Mouse (Mus musculus) liver, postnatal 0 days (tissue): ENCODE measurements around the gene Znrf4.

Experiments
- CTCF ChIP-seq: sonication (generic); IDR thresholded peaks from 2 replicates; pipeline ENCODE4 v1.5.1; 2016; ENCODE audit warnings: antibody characterized with exemption, low read depth
- EP300 ChIP-seq: IDR thresholded peaks from 2 replicates; pipeline ENCODE4 v1.6.1; 2016; ENCODE audit warnings: antibody characterized with exemption, low read depth, mild to moderate bottlenecking

GRCm38 (mm10) chr17:56551841-56552581 is 39.8 kb upstream of the Znrf4 start:
- no peak for TF ChIP-seq CTCF
- no peak for TF ChIP-seq EP300
